Mouse (Mus musculus) hindbrain, postnatal 0 days (tissue): ENCODE results near the gene Qpctl. TPM values are rescaled to one million over a fixed set of nuclear protein-coding genes. Genes with fewer than 3 reads are reported as not detected.
A peak's percentile ranks its signal among the peaks of the same experiment; 100 is the strongest.

Experiments used
- ATAC-seq: fragments of 200-750 bp; cut with Nextera tagmentation; 2 replicates; pipeline ENCODE4 v1.8.0; 2017; ENCODE audit warnings: mild to moderate bottlenecking, moderate TSS enrichment, moderate library complexity
- DNase-seq: peaks from one replicate; pipeline ENCODE4 v3.0.0-alpha.2; 2015; ENCODE audit warnings: low spot score
- H3K27ac ChIP-seq: fragments of 300-500 bp; sonication (generic); 2 replicates; pipeline ENCODE4 v1.5.1; 2014; ENCODE audit warnings: mild to moderate bottlenecking
- H3K27me3 ChIP-seq: fragments of 300-500 bp; sonication (generic); 2 replicates; pipeline ENCODE4 v1.6.1; 2014; ENCODE audit warnings: low read length, mixed read lengths; ENCODE audit not compliant: insufficient read depth
- H3K36me3 ChIP-seq: fragments of 300-500 bp; sonication (generic); 2 replicates; pipeline ENCODE4 v1.6.1; 2014; ENCODE audit warnings: low read length, mixed read lengths; ENCODE audit not compliant: insufficient read depth
- H3K4me1 ChIP-seq: fragments of 300-500 bp; sonication (generic); 2 replicates; pipeline ENCODE4 v1.6.1; 2014; ENCODE audit warnings: antibody characterized with exemption, low read length, mixed read lengths; ENCODE audit not compliant: insufficient read depth
- H3K4me2 ChIP-seq: fragments of 300-500 bp; sonication (generic); 2 replicates; pipeline ENCODE4 v1.6.1; 2014; ENCODE audit warnings: low read depth, mild to moderate bottlenecking, low read length, moderate library complexity, mixed read lengths
- H3K4me3 ChIP-seq: fragments of 300-500 bp; sonication (generic); 2 replicates; pipeline ENCODE4 v1.5.1; 2014; ENCODE audit warnings: low read length
- H3K9ac ChIP-seq: fragments of 300-500 bp; sonication (generic); replicated peaks from 2 replicates; pipeline ENCODE4 v1.6.1; 2014; ENCODE audit warnings: mild to moderate bottlenecking, low read length, moderate library complexity, mixed read lengths
- H3K9me3 ChIP-seq: fragments of 300-500 bp; sonication (generic); 2 replicates; pipeline ENCODE4 v1.6.1; 2016; ENCODE audit warnings: low read length, mixed read lengths
- CTCF ChIP-seq: IDR thresholded peaks from 2 replicates; pipeline ENCODE4 v1.5.1; 2016; ENCODE audit warnings: antibody characterized with exemption, control low read depth, low read depth
- WGBS: fragments of 180-500 bp; shearing (Covaris S2); extraction: QIAGEN DNeasy Blood & Tissue Kit; methylation state at CpG from one replicate; pipeline ENCODE4 v1.1.7; 2014; 5-methylcytosine and 5-hydroxymethylcytosine counted together
- polyA plus RNA-seq: library from polyadenylated mRNA; unstranded; fragments of >200 nt; fragmentation: Nextera tagmentation; extraction: Ambion mirVana; gene quantifications from 2 replicates; pipeline ENCODE4 v1.2.1, GENCODE M21; 2015
- total RNA-seq: library from RNA; depleted of rRNA; stranded (reverse); fragments of >200 nt; gene quantifications from 2 replicates; pipeline ENCODE4 v1.2.3, GENCODE M21; 2014

Gene Qpctl
- total and polyA plus RNA-seq, 2 experiments from 2014 or later, result 17.3 to 24.7 TPM

- ATAC-seq (peak; percentile 94), DNase-seq (peak; percentile 99)
- H3K27ac ChIP-seq, result peak within 1 kb of the TSS; percentile 62
- H3K4me2 ChIP-seq, result peak within 1 kb of the TSS; percentile 76
- peaks cover 16% of the 10 kb centered on the region for H3K4me1 ChIP-seq
- H3K4me3 ChIP-seq, result peak within 1 kb of the TSS; percentile 74
- peak within 1 kb of the TSS; percentile 82 for H3K9ac ChIP-seq
- no peaks in the 10 kb centered on the region for H3K9me3 ChIP-seq
- H3K27me3 ChIP-seq, result no peaks in the 10 kb centered on the region
- H3K36me3 ChIP-seq, result no peaks in the 10 kb centered on the region
- TF ChIP-seq CTCF, result no peak; the same call in 1 of the 2 replicates
- 3% methylated on average over 34 of the region's 34 CpGs for WGBS
Observed at GRCm38 (mm10) chr7:19119631-19120429, 29.3 kb downstream of the Qpctl start, which contains the start of gene Fbxo46. Gene Fbxo46 (plus strand): TSS chr7:19119859.

GRCm38 (mm10) chr7:19119083-19119482, 30.0 kb downstream of the Qpctl start:
- H3K27ac ChIP-seq, result 0 out of 2 replicates have a peak overlapping the region, but pooled peaks have one; percentile 62
- WGBS, result 92% methylated on average over 8 of the region's 8 CpGs
- no peak for TF ChIP-seq CTCF
- no peak overlapping the region for H3K4me2 ChIP-seq
- DNase-seq (no peak), ATAC-seq (no peak)
- H3K4me3 ChIP-seq, result no peak overlapping the region
- H3K9me3 ChIP-seq, result no peaks in the 10 kb centered on the region
- no peaks in the 10 kb centered on the region for H3K36me3 ChIP-seq
- H3K27me3 ChIP-seq, result no peaks in the 10 kb centered on the region
- H3K9ac ChIP-seq, result no peak overlapping the region
- peaks cover 16% of the 10 kb centered on the region for H3K4me1 ChIP-seq

- peak within 1 kb of the TSS; percentile 39 for H3K4me3 ChIP-seq
- peak; percentile 57 for TF ChIP-seq CTCF
- peak; percentile 83 for ATAC-seq
Observed at GRCm38 (mm10) chr7:19118028-19118771, 30.9 kb downstream of the Qpctl start, which contains the start of gene Gm4969. Gene Gm4969 (minus strand): TSS chr7:19118368.

GRCm38 (mm10) chr7:19109565-19109964, 39.5 kb downstream of the Qpctl start:
- WGBS, result 90% methylated on average over 1 of the region's 1 CpGs
- Histone ChIP-seq H3K4me1 (no peaks in the 10 kb centered on the region), H3K36me3 (no peaks in the 10 kb centered on the region), H3K4me3 (no peak overlapping the region), H3K27ac (no peak overlapping the region), H3K27me3 (no peaks in the 10 kb centered on the region), H3K9me3 (no peaks in the 10 kb centered on the region), H3K9ac (no peak overlapping the region), H3K4me2 (no peak overlapping the region)
- TF ChIP-seq CTCF, result no peak
- ATAC-seq (no peak), DNase-seq (no peak)

More at GRCm38 (mm10) chr7:19118028-19118771, 30.9 kb downstream of the Qpctl start, which contains the start of gene Gm4969:
- Histone ChIP-seq H3K27ac (peak within 1 kb of the TSS; percentile 62; the same call in 1 of the 2 replicates), H3K9ac (0 out of 2 replicates have a peak within 1 kb of the TSS, but pooled peaks have one; percentile 38), H3K4me1 (peaks cover 16% of the 10 kb centered on the region), H3K4me2 (peak within 1 kb of the TSS; percentile 55), H3K36me3 (no peaks in the 10 kb centered on the region), H3K27me3 (no peaks in the 10 kb centered on the region), H3K9me3 (no peaks in the 10 kb centered on the region)
- DNase-seq, result peak; percentile 91
- WGBS, result 18% methylated on average over 64 of the region's 64 CpGs

- WGBS, result 62% methylated on average over 3 of the region's 3 CpGs
- H3K4me2 ChIP-seq, result no peak overlapping the region
- ATAC-seq, result no peak
- no peaks in the 10 kb centered on the region for H3K36me3 ChIP-seq
- peaks cover 3% of the 10 kb centered on the region; the same call in 1 of the 2 replicates for H3K9me3 ChIP-seq
- no peaks in the 10 kb centered on the region for H3K27me3 ChIP-seq
- H3K27ac ChIP-seq, result no peak overlapping the region
- no peak overlapping the region for H3K4me3 ChIP-seq
- no peak for DNase-seq
- no peak for TF ChIP-seq CTCF
- H3K4me1 ChIP-seq, result no peaks in the 10 kb centered on the region
- no peak overlapping the region for H3K9ac ChIP-seq
Observed at GRCm38 (mm10) chr7:19107436-19107835, 41.7 kb downstream of the Qpctl start.

GRCm38 (mm10) chr7:19104486-19104885, 44.6 kb downstream of the Qpctl start:
- WGBS, result 77% methylated on average over 2 of the region's 2 CpGs
- TF ChIP-seq CTCF, result no peak
- no peak for ATAC-seq
- H3K4me1 ChIP-seq, result no peaks in the 10 kb centered on the region
- no peaks in the 10 kb centered on the region for H3K36me3 ChIP-seq
- no peak overlapping the region for H3K9ac ChIP-seq
- H3K9me3 ChIP-seq, result peaks cover 3% of the 10 kb centered on the region; the same call in 1 of the 2 replicates
- H3K4me2 ChIP-seq, result no peak overlapping the region
- no peak for DNase-seq
- no peak overlapping the region for H3K4me3 ChIP-seq
- H3K27me3 ChIP-seq, result no peaks in the 10 kb centered on the region
- H3K27ac ChIP-seq, result no peak overlapping the region
